Mouse (Mus musculus) heart, adult 2 months (tissue): ENCODE results near the gene 1700016D06Rik. TPM values are rescaled to one million over a fixed set of nuclear protein-coding genes. Genes with fewer than 3 reads are reported as not detected.

Experiments
- DNase-seq, 2 experiments: peaks; one replicate each; pipeline ENCODE4 v3.0.0; 2021
- H3K27ac ChIP-seq: fragments of 200-600 bp; 2 replicates; pipeline ENCODE4 v1.8.1; 2022
- H3K27me3 ChIP-seq: fragments of 200-500 bp; 2 replicates; pipeline ENCODE4 v1.6.1; 2012; ENCODE audit warnings: mild to moderate bottlenecking, low read length, inconsistent platforms, mixed read lengths; ENCODE audit not compliant: control insufficient read depth, insufficient read depth
- H3K36me3 ChIP-seq: fragments of 200-500 bp; 2 replicates; pipeline ENCODE4 v1.6.1; 2012; ENCODE audit warnings: low read length, inconsistent platforms; ENCODE audit not compliant: control insufficient read depth, insufficient read depth
- H3K4me1 ChIP-seq: fragments of 200-500 bp; 2 replicates; pipeline ENCODE4 v1.6.1; 2011; ENCODE audit warnings: low read length; ENCODE audit not compliant: control insufficient read depth, insufficient read depth
- H3K4me3 ChIP-seq: fragments of 200-600 bp; 2 replicates; pipeline ENCODE4 v1.8.1; 2022
- H3K79me2 ChIP-seq: fragments of 200-500 bp; replicated peaks from 2 replicates; pipeline ENCODE4 v1.6.1; 2012; ENCODE audit warnings: mild to moderate bottlenecking, inconsistent platforms, low read length, moderate library complexity, mixed read lengths; ENCODE audit not compliant: control insufficient read depth, insufficient read depth
- H3K9ac ChIP-seq: fragments of 200-500 bp; 2 replicates; pipeline ENCODE4 v1.6.1; 2012; ENCODE audit warnings: low read depth, mild to moderate bottlenecking, control low read depth, inconsistent platforms, low read length, mixed read lengths
- CTCF ChIP-seq: fragments of 200-600 bp; IDR thresholded peaks from 2 replicates; pipeline ENCODE4 v1.8.1; 2022; ENCODE audit warnings: antibody characterized with exemption, mild to moderate bottlenecking, moderate library complexity
- EP300 ChIP-seq: fragments of 200-500 bp; IDR thresholded peaks from 2 replicates; pipeline ENCODE4 v1.6.1; 2011; ENCODE audit warnings: low read depth, low read length, control low read depth; ENCODE audit not compliant: insufficient read depth
- POLR2A ChIP-seq: fragments of 200-500 bp; IDR thresholded peaks from 2 replicates; pipeline ENCODE4 v1.6.1; 2011; ENCODE audit warnings: mild to moderate bottlenecking, low read depth, low read length, control low read depth; ENCODE audit not compliant: insufficient read depth
- WGBS: fragments of 180-500 bp; shearing (Covaris S2); methylation state at CpG from one replicate; pipeline ENCODE4 v1.1.7; 2018; 5-methylcytosine and 5-hydroxymethylcytosine counted together
- intact Hi-C: fragments of 180-260 bp; cut with DNase I; formaldehyde crosslinking; loops from one replicate; pipeline ENCODE4 v1.15.1; 2025
- polyA plus RNA-seq: library from polyadenylated mRNA; depleted of rRNA; stranded (reverse); fragments of >200 nt; gene quantifications from 2 replicates; pipeline ENCODE4 v1.2.3, GENCODE M21; 2012
- total RNA-seq, 2 experiments: library from RNA; stranded (reverse); gene quantifications; 2 replicates each; pipeline ENCODE4 v1.2.3; 2021

Gene 1700016D06Rik
- total and polyA plus RNA-seq, 3 experiments, result not detected

DNA sequence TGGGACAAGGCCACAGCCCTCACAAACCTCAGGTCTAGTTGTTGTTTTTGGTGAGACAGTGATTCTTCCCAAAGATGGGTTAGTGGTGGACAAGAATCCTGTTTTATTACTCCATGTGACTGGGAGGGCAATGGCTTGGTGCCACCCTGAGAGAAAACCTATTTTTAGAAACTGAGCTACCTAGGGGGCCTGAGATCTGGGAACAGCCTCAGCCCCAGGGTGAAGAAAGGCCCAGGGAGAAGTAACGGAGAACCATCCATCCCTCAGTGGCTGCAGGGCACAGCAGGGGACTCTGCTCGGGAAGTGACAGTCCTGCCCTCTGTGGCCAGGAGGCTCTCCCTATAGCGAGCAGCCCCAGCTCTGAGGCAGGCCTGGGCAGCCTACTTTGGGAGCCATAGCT is 6.8 kb upstream of the 1700016D06Rik start:
- peak overlapping the region; percentile 9; the same call in 1 of the 2 replicates for H3K9ac ChIP-seq

DNA sequence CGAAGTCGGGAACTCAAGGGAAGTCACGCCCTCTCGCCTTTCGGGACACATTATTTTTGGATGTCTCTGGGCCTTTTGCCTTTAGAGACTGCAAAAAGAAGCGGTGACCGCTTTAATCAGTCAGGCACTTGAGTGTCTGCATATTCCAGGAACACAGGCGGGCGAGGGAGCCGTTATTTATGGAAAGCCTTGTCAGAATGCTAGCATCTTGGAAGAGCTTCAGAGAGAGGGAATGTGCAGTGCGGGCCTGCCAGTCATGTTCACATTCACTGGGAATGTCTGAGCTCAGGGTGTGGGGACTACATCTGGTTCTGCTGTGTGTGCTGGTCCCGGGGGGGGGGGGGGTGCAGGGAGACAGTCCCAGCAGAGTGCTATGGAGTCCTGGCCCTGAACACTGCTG is 5.0 kb upstream of the 1700016D06Rik start:
- intact Hi-C loops, result loop anchor here (2.0 to 10.0 kb wide), 2 partner anchors 21 to 251 kb away; partner anchors contain the start of gene Arhgef7
- 44% methylated on average over 12 of the region's 12 CpGs for WGBS
- no peaks in the 10 kb centered on the region for H3K27me3 ChIP-seq
- no peaks in the 10 kb centered on the region for H3K36me3 ChIP-seq
- peak; percentile 38 to 78 for DNase-seq
- peaks cover 4% of the 10 kb centered on the region for H3K4me1 ChIP-seq
- no peak overlapping the region for H3K9ac ChIP-seq
- H3K79me2 ChIP-seq, result no peaks in the 10 kb centered on the region
- H3K4me3 ChIP-seq, result no peak overlapping the region
- H3K27ac ChIP-seq, result peak overlapping the region; percentile 78
- no peak; the same call in 1 of the 2 replicates for TF ChIP-seq POLR2A
- TF ChIP-seq EP300, result peak; percentile 80

More for the DNA sequence above, 6.8 kb upstream of the 1700016D06Rik start:
- Histone ChIP-seq H3K79me2 (no peaks in the 10 kb centered on the region), H3K27me3 (no peaks in the 10 kb centered on the region), H3K4me3 (no peak overlapping the region), H3K27ac (peak overlapping the region; percentile 66), H3K36me3 (no peaks in the 10 kb centered on the region), H3K4me1 (peaks cover 4% of the 10 kb centered on the region)
- TF ChIP-seq POLR2A, result no peak
- no peak for TF ChIP-seq EP300
- no peak for TF ChIP-seq CTCF
- 39% methylated on average over 3 of the region's 3 CpGs for WGBS
- intact Hi-C loops, result loop anchor here (2.0 to 10.0 kb wide), 2 partner anchors 19 to 253 kb away; partner anchors contain the start of gene Arhgef7
- peak; percentile 22 to 26 for DNase-seq

DNA sequence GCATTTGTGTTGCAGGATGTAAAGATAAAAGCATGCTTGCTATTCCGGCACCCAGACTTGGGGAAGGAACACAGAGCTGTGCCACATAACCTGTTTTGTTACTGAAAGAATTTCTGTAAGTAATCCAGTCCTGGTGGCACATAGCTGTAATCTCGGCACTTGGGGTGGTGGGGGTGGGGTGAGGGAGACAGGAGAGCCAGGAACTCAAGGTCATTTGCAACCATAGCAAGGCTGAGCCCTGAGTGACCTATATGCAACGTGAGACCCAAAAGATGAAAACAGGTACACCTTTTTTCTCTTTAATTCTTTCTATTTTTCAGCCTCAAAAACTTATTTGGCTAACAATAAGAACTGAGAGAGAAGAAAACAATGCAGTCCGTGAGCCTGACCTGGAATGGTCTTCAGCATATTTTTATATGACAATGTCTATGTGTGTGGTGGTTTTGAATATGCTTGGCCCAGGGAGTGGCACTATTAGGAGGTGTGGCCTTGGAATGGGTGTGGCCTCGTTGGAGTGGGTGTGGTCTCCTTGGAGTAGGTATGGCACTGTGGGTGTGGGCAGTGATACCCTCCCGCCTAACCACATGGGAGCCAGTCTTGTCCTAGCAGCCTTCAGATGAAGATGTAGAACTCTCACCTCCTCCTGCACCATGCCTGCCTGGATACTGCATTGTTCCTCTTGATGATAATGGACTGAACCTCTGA is 4.0 kb upstream of the 1700016D06Rik start:
- no peaks in the 10 kb centered on the region for H3K79me2 ChIP-seq
- intact Hi-C loops, result loop anchor here (5.0 to 10.0 kb wide), 4 partner anchors 73 to 250 kb away; partner anchors contain the start of gene Cars2
- H3K36me3 ChIP-seq, result no peaks in the 10 kb centered on the region
- no peak overlapping the region for H3K4me3 ChIP-seq
- no peak for DNase-seq
- H3K4me1 ChIP-seq, result peaks cover 4% of the 10 kb centered on the region
- H3K27me3 ChIP-seq, result no peaks in the 10 kb centered on the region
- H3K27ac ChIP-seq, result peak overlapping the region; percentile 78
- 51% methylated on average over 6 of the region's 6 CpGs for WGBS
- no peak overlapping the region for H3K9ac ChIP-seq
- no peak for TF ChIP-seq EP300
- TF ChIP-seq POLR2A, result no peak
- no peak for TF ChIP-seq CTCF

DNA sequence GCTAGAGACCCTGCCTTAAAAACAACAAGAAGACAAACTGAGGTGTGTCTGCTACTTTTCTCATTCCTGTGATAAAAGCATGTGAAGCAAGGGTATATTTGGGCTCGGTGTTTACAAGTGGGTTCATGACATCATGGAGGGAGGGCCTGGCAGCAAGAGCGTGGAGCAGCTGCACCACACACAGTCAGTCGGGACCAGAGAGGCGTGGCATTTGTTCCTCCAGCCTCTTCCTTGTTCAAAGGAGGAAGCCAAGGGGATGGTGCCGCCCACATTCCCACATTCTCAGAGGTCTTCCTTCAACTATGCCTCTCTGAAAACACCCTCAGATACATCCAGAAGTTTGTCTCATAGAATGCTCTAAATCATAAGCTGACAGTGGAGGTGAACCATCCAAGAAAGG is 2.9 kb upstream of the 1700016D06Rik start:
- no peaks in the 10 kb centered on the region for H3K79me2 ChIP-seq
- H3K27me3 ChIP-seq, result no peaks in the 10 kb centered on the region
- WGBS, result 73% methylated on average over 5 of the region's 5 CpGs
- peaks cover 4% of the 10 kb centered on the region for H3K4me1 ChIP-seq
- no peak for DNase-seq
- intact Hi-C loops, result loop anchor here (5.0 to 10.0 kb wide), 4 partner anchors 71 to 249 kb away; partner anchors contain the start of gene Cars2
- H3K4me3 ChIP-seq, result no peak overlapping the region
- TF ChIP-seq CTCF (no peak), POLR2A (no peak), EP300 (no peak)
- H3K9ac ChIP-seq, result no peak overlapping the region
- H3K27ac ChIP-seq, result no peak overlapping the region
- no peaks in the 10 kb centered on the region for H3K36me3 ChIP-seq

DNA sequence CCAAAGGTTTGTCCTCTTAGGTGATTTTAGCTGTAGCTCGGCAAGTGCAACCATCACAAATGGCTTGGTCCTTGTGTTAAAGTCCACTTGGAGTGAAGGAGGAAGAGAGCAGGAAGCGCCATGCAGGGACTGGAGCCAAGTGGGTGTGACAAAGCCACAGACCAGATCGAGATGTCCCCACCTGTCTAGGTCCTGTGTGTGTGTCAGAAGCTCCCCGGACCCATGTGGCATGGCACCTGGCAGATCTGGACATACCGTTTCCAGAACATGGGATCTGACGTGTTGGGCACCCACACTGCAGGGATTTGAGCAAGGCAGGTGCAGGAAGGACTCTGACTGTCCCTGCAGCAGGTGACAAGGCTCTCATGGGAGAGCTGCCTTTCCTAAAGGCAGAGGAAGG is 565 bp upstream of the 1700016D06Rik start:
- Histone ChIP-seq H3K36me3 (no peaks in the 10 kb centered on the region), H3K9ac (no peak overlapping the region), H3K27ac (no peak overlapping the region), H3K27me3 (no peaks in the 10 kb centered on the region), H3K4me3 (no peak overlapping the region), H3K4me1 (peaks cover 3% of the 10 kb centered on the region), H3K79me2 (no peaks in the 10 kb centered on the region)
- intact Hi-C loops, result loop anchor here (2.0 to 10.0 kb wide), 5 partner anchors 69 to 247 kb away; partner anchors contain the start of gene Cars2
- WGBS, result 73% methylated on average over 6 of the region's 6 CpGs
- TF ChIP-seq EP300, result no peak
- TF ChIP-seq CTCF, result no peak
- TF ChIP-seq POLR2A, result no peak
- DNase-seq, result peak in 1 of 2 experiments; percentile 9
